Mouse (Mus musculus) hindbrain, embryonic 15.5 days (tissue): ENCODE measurements at regions not wholly inside any gene's neighbourhood (a gene's known extent, or its start where the extent isn't known, plus 50 kb on each side); places are given as distances from the start of the nearest gene placed in this dataset.

Source experiments
- ATAC-seq: fragments of 200-750 bp; cut with Nextera tagmentation; 2 replicates; pipeline ENCODE4 v1.8.0; 2017; ENCODE audit warnings: low read depth, moderate number of reproducible peaks, moderate TSS enrichment; ENCODE audit not compliant: low FRiP score
- H3K27ac ChIP-seq: fragments of 300-500 bp; sonication (generic); replicated peaks from 2 replicates; pipeline ENCODE4 v1.5.1; 2015; ENCODE audit warnings: mild to moderate bottlenecking, inconsistent platforms
- H3K27me3 ChIP-seq: fragments of 300-500 bp; sonication (generic); 2 replicates; pipeline ENCODE4 v1.6.1; 2015; ENCODE audit warnings: control low read depth, inconsistent platforms
- H3K36me3 ChIP-seq: fragments of 300-500 bp; sonication (generic); 2 replicates; pipeline ENCODE4 v1.6.1; 2015; ENCODE audit warnings: control low read depth, inconsistent platforms
- H3K4me1 ChIP-seq: fragments of 300-500 bp; sonication (generic); replicated peaks from 2 replicates; pipeline ENCODE4 v1.6.1; 2015; ENCODE audit warnings: control low read depth, inconsistent platforms
- H3K4me2 ChIP-seq: fragments of 300-500 bp; sonication (generic); 2 replicates; pipeline ENCODE4 v1.6.1; 2015; ENCODE audit warnings: moderate library complexity, mild to moderate bottlenecking, inconsistent platforms
- H3K4me3 ChIP-seq: fragments of 300-500 bp; sonication (generic); 2 replicates; pipeline ENCODE4 v1.5.1; 2015; ENCODE audit warnings: mild to moderate bottlenecking, inconsistent platforms
- H3K9ac ChIP-seq: fragments of 300-500 bp; sonication (generic); 2 replicates; pipeline ENCODE4 v1.6.1; 2015; ENCODE audit warnings: inconsistent platforms
- H3K9me3 ChIP-seq: fragments of 300-500 bp; sonication (generic); 2 replicates; pipeline ENCODE4 v1.6.1; 2016; ENCODE audit warnings: control low read depth, inconsistent platforms
- WGBS: fragments of 180-500 bp; shearing (Covaris S2); methylation state at CpG from one replicate; pipeline ENCODE4 v1.1.7; 2015; 5-methylcytosine and 5-hydroxymethylcytosine counted together

GRCm38 (mm10) chr8:6991516-6991915 lies 1669.5 kb downstream of the Efnb2 start:
- Histone ChIP-seq H3K4me1 (no peaks in the 10 kb centered on the region), H3K9ac (no peak overlapping the region), H3K27me3 (no peaks in the 10 kb centered on the region), H3K4me2 (no peak overlapping the region), H3K9me3 (no peaks in the 10 kb centered on the region), H3K4me3 (no peak overlapping the region), H3K27ac (no peak overlapping the region), H3K36me3 (no peaks in the 10 kb centered on the region)
- 92% methylated on average over 2 of the region's 2 CpGs for WGBS
- ATAC-seq = no peak

- H3K4me3 ChIP-seq = no peak overlapping the region
- ATAC-seq = no peak
- 55% methylated on average over 3 of the region's 3 CpGs for WGBS
These were observed 1671.5 kb downstream of the Efnb2 start for GRCm38 (mm10) chr8:6989359-6990095.

GRCm38 (mm10) chr8:6973961-6974360 lies 1687.1 kb downstream of the Efnb2 start:
- no peak for ATAC-seq

More at GRCm38 (mm10) chr8:6989359-6990095, 1671.5 kb downstream of the Efnb2 start:
- Histone ChIP-seq H3K4me1 (no peaks in the 10 kb centered on the region), H3K27me3 (no peaks in the 10 kb centered on the region), H3K27ac (no peak overlapping the region), H3K9ac (no peak overlapping the region), H3K4me2 (no peak overlapping the region), H3K9me3 (no peaks in the 10 kb centered on the region), H3K36me3 (no peaks in the 10 kb centered on the region)

GRCm38 (mm10) chr8:6963006-6963799 lies 1697.8 kb downstream of the Efnb2 start:
- Histone ChIP-seq H3K4me1 (no peaks in the 10 kb centered on the region), H3K9ac (no peak overlapping the region), H3K4me2 (no peak overlapping the region), H3K9me3 (no peaks in the 10 kb centered on the region), H3K4me3 (no peak overlapping the region), H3K27ac (no peak overlapping the region), H3K36me3 (no peaks in the 10 kb centered on the region), H3K27me3 (no peaks in the 10 kb centered on the region)
- no peak for ATAC-seq
- 79% methylated on average over 4 of the region's 4 CpGs for WGBS

More at GRCm38 (mm10) chr8:6973961-6974360, 1687.1 kb downstream of the Efnb2 start:
- Histone ChIP-seq H3K27ac (no peak overlapping the region), H3K4me1 (no peaks in the 10 kb centered on the region), H3K9me3 (no peaks in the 10 kb centered on the region), H3K27me3 (no peaks in the 10 kb centered on the region), H3K4me2 (no peak overlapping the region), H3K36me3 (no peaks in the 10 kb centered on the region), H3K4me3 (no peak overlapping the region), H3K9ac (no peak overlapping the region)

GRCm38 (mm10) chr8:6958086-6958485 lies 1703.0 kb downstream of the Efnb2 start:
- no peaks in the 10 kb centered on the region for H3K27me3 ChIP-seq
- H3K9ac ChIP-seq = no peak overlapping the region
- H3K4me1 ChIP-seq = no peaks in the 10 kb centered on the region
- no peaks in the 10 kb centered on the region for H3K36me3 ChIP-seq
- H3K4me3 ChIP-seq = no peak overlapping the region
- H3K4me2 ChIP-seq = no peak overlapping the region
- no peak for ATAC-seq
- H3K27ac ChIP-seq = no peak overlapping the region
- H3K9me3 ChIP-seq = no peaks in the 10 kb centered on the region
- 83% methylated on average over 5 of the region's 5 CpGs for WGBS

- H3K4me3 ChIP-seq = no peak overlapping the region
- no peak overlapping the region for H3K4me2 ChIP-seq
- ATAC-seq = no peak
- H3K9me3 ChIP-seq = no peaks in the 10 kb centered on the region
- no peaks in the 10 kb centered on the region for H3K27me3 ChIP-seq
- WGBS = 66% methylated on average over 7 of the region's 7 CpGs
- no peaks in the 10 kb centered on the region for H3K4me1 ChIP-seq
- no peak overlapping the region for H3K27ac ChIP-seq
- H3K9ac ChIP-seq = no peak overlapping the region
- no peaks in the 10 kb centered on the region for H3K36me3 ChIP-seq
These were observed 1706.8 kb downstream of the Efnb2 start for GRCm38 (mm10) chr8:6954251-6954650.

GRCm38 (mm10) chr8:6922467-6922866 lies 1738.6 kb downstream of the Efnb2 start:
- no peak for ATAC-seq
- WGBS = 78% methylated on average over 1 of the region's 1 CpGs
- Histone ChIP-seq H3K4me1 (no peaks in the 10 kb centered on the region), H3K9ac (no peak overlapping the region), H3K4me3 (no peak overlapping the region), H3K27ac (no peak overlapping the region), H3K4me2 (no peak overlapping the region), H3K9me3 (no peaks in the 10 kb centered on the region), H3K36me3 (no peaks in the 10 kb centered on the region), H3K27me3 (no peaks in the 10 kb centered on the region)

- Histone ChIP-seq H3K4me3 (no peak overlapping the region), H3K27ac (no peak overlapping the region), H3K36me3 (no peaks in the 10 kb centered on the region), H3K9ac (no peak overlapping the region), H3K9me3 (no peaks in the 10 kb centered on the region), H3K27me3 (no peaks in the 10 kb centered on the region), H3K4me2 (no peak overlapping the region), H3K4me1 (no peaks in the 10 kb centered on the region)
- no peak for ATAC-seq
- WGBS = 88% methylated on average over 3 of the region's 3 CpGs
These were observed 1753.4 kb downstream of the Efnb2 start for GRCm38 (mm10) chr8:6907682-6908081.

- no peaks in the 10 kb centered on the region for H3K36me3 ChIP-seq
- WGBS = 86% methylated on average over 1 of the region's 1 CpGs
These were observed 1769.6 kb downstream of the Efnb2 start for GRCm38 (mm10) chr8:6891456-6891855.

GRCm38 (mm10) chr8:6886779-6887402 lies 1774.2 kb downstream of the Efnb2 start:
- 92% methylated on average over 5 of the region's 5 CpGs for WGBS
- H3K36me3 ChIP-seq = no peaks in the 10 kb centered on the region
- no peak overlapping the region for H3K4me2 ChIP-seq
- no peak overlapping the region for H3K4me3 ChIP-seq
- no peaks in the 10 kb centered on the region for H3K27me3 ChIP-seq
- no peaks in the 10 kb centered on the region for H3K9me3 ChIP-seq
- no peak overlapping the region for H3K27ac ChIP-seq
- no peak for ATAC-seq
- no peaks in the 10 kb centered on the region for H3K4me1 ChIP-seq
- no peak overlapping the region for H3K9ac ChIP-seq

More at GRCm38 (mm10) chr8:6891456-6891855, 1769.6 kb downstream of the Efnb2 start:
- no peaks in the 10 kb centered on the region for H3K4me1 ChIP-seq
- H3K4me2 ChIP-seq = no peak overlapping the region
- H3K9ac ChIP-seq = no peak overlapping the region
- no peaks in the 10 kb centered on the region for H3K27me3 ChIP-seq
- ATAC-seq = no peak
- no peaks in the 10 kb centered on the region for H3K9me3 ChIP-seq
- H3K4me3 ChIP-seq = no peak overlapping the region
- H3K27ac ChIP-seq = no peak overlapping the region

GRCm38 (mm10) chr8:6884828-6885227 lies 1776.2 kb downstream of the Efnb2 start:
- H3K27me3 ChIP-seq = no peaks in the 10 kb centered on the region
- H3K9ac ChIP-seq = no peak overlapping the region
- H3K9me3 ChIP-seq = no peaks in the 10 kb centered on the region
- H3K4me1 ChIP-seq = no peaks in the 10 kb centered on the region
- H3K27ac ChIP-seq = no peak overlapping the region
- ATAC-seq = no peak
- no peak overlapping the region for H3K4me2 ChIP-seq
- H3K36me3 ChIP-seq = no peaks in the 10 kb centered on the region
- H3K4me3 ChIP-seq = no peak overlapping the region

- Histone ChIP-seq H3K4me2 (no peak overlapping the region), H3K36me3 (no peaks in the 10 kb centered on the region), H3K9me3 (no peaks in the 10 kb centered on the region), H3K27ac (no peak overlapping the region), H3K27me3 (no peaks in the 10 kb centered on the region), H3K4me1 (no peaks in the 10 kb centered on the region), H3K9ac (no peak overlapping the region), H3K4me3 (no peak overlapping the region)
- 86% methylated on average over 4 of the region's 4 CpGs for WGBS
- no peak for ATAC-seq
These were observed 1777.5 kb upstream of the Slc10a2 start for GRCm38 (mm10) chr8:6882626-6883025.
